Mouse (Mus musculus) thymus, adult 2 months (tissue): ENCODE data around the gene Kif1c.

Source experiments
- CTCF ChIP-seq: fragments of 200-500 bp; IDR thresholded peaks from 2 replicates; pipeline ENCODE4 v1.5.1; 2012; ENCODE audit warnings: mild to moderate bottlenecking, control low read depth, low read length, moderate library complexity, borderline replicate concordance; ENCODE audit not compliant: control insufficient read depth, poor library complexity, insufficient read depth; ENCODE audit errors: extremely low read depth
- POLR2A ChIP-seq: fragments of 200-500 bp; IDR thresholded peaks from 2 replicates; pipeline ENCODE4 v1.6.1; 2012; ENCODE audit warnings: mild to moderate bottlenecking, low read length, control low read depth, moderate library complexity; ENCODE audit not compliant: control insufficient read depth, poor library complexity, insufficient read depth; ENCODE audit errors: extremely low read depth

DNA sequence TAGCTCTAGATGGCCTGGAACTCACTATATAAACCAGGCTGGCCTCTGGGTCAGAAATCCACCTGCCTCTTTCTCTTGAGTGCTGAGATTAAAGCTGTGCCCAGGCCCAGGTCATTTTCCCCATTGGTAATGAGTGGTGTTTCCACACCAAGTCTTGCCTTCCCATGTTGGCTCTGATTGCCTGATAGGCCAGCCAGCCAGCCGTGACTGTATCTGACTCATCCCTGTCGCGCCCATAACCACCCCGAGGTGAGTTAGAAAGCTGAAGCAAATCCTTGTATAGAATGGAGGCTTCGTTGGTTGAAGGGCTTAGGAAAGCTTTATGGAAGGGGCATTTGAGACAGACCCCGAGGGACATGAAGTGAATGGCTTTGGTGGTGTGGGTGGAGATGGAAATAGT is 15.5 kb downstream of the Kif1c start:
- TF ChIP-seq POLR2A (no peak), CTCF (no peak)
